Mouse (Mus musculus): ENCODE measurements at regions not wholly inside any gene's neighbourhood (a gene's known extent, or its start where the extent isn't known, plus 50 kb on each side); places are given as distances from the start of the nearest gene placed in this dataset.

DNA sequence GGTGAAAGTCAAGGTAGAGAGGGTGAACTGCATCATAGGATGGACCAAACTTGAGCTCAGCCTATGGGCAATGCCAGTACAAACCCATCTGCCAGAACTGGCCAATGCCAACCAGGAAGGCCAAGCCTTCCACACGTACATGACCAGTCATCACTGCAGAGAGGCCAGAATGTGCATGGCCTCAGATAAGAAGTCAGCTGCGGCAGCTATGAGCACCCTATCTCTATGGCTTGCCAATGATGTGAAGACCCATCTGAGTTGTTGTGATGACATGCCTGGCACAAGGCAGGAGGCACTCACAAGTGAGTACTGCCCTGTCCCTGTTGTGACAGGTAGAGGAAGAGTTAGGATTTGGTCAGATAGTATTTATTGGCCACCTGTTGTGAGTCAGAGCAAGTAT, 72.7 kb upstream of the Rreb1 start:
- no peak for DNase-seq (ENCODE audit: low spot score)

DNA sequence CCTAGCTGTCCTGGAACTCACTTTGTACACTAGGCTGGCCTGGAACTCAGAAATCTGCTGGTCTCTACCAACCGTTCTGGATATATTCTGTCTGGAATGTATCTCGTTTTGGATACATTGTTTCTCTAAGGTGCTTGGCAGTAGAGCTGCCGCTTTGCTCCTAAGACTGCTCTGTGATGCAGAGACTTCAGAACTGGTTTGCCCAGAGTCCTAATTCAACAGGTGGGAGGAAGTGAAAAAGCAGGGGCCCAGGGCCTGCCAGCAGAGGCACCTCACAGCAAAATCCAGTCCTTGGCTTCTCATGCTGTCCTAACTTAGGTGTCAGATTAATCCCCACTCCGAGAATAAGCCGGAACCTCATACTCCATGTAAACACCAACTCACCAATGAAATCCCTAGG, 67.3 kb upstream of the Rreb1 start:
- no peak for DNase-seq (ENCODE audit: low spot score)

DNA sequence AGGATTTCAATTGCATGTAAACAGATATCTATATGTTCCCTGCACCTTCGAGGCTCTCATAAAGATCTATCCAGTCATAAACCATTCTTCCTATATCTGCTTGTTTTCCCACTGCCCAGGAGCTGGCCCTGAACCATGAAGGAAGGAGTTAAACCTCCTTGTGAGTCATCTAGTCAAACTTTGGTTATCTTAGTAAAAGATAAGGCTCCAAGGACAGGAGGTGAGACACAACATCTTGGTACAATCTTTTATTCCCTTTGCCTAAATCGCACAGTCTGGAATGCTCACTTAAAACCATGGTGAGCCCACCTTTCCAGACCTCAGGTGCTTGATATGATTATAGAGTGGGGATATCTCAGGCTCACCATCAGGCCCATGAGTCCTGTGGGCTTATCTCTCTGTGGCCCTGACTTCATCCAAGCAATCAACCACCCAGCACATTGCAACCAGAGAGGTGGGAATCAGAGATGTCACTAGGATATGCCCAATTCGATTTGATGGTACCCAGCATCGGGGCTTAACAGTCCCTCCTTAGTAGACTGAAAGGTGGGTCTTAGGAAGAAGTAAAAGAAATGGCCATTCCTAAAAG, 65.2 kb upstream of the Rreb1 start:
- DNase-seq (ENCODE audit: low spot score) = no peak

DNA sequence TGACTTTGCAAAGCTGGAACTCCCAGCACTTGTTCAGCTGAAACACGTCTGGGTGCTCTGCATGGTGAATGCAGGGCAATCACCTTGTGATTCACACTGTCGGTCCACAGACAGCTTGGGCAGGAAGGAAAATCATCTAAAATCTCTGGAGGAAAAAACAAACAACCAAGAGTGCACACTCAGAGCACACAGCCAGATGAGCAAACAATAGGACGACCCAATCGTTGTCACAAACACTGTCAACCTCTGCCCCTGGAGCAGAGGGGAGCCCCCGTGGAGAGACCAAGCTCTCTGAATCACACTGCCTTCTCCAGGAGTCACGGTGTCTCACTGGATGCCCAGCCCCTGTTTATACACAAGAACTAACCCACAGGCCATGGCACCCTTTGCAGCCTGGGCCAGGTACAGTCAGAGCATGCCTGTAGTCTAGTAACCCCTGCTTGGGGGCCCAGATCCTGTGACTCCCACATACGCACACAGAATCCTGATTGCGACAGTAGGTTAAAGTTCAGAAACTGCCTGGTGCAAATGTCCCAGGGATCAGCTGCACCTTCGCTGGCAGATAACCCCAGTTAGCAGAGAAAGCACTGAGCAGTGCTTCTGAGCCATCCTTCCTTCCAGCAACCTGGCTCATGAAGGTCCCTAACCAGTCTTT, 63.0 kb upstream of the Rreb1 start:
- no peak for DNase-seq (ENCODE audit: low spot score)

DNA sequence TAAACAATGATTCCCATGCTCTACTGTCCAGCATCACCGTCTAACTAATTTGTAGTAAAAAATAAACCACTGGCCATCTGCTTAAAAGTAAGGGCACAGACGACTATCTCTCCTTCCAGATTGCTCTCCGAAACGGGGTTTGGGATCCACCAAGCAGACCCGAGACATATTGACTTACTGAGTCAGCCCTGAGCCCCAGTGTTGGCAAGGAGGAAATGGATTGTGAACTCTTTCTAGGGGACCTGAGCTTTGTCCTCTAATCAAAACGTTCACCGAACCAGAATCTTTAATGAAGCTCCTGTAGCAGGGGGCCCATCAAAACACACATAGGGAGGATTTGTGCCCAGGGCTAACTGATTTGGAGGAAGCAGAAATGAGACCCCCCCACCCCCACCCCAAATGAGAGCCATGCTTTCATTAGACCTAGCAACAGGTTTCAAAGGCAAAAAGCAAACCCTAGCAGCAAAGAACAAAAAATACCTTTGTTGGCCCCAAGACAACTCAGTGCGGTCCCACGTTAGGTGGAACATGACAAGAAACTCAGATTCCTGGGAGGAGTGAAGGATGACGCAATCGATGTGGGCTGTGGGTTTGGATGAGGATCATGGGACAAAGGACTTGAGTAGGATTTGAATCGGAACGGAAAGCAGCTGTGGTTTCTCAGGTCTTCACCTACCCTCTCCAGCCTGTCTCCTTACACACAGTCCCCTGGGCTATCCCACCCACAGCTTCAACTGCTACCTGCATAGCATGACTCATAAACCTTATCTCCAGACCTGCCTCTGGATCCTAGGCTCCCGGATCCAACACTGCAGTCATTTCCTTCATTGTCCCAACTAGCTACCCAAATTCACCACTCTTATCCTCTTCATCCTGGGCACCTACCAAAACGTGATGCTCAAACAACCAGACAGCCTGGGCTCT, 62.2 kb upstream of the Rreb1 start:
- no peak for DNase-seq (ENCODE audit: low spot score)

DNA sequence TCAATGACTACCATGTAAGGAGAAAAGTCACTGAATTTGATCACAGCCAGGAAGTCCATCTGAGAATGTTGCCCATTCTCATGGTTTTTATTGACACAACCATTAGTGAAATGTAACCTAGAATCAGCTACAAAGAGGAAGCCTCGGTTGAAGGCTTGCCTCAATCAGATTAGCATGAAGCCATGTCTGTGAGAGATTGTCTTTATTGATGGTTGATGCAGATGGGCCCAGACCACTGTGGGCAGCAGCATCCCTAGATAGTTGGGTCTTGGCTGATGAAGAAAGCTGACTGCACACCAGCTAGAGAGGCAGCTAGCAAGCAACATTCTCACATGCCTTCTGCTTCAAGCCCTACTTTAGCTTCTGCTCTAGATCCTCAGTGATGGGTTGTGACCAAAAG, 60.4 kb upstream of the Rreb1 start:
- DNase-seq (ENCODE audit: low spot score) = no peak

DNA sequence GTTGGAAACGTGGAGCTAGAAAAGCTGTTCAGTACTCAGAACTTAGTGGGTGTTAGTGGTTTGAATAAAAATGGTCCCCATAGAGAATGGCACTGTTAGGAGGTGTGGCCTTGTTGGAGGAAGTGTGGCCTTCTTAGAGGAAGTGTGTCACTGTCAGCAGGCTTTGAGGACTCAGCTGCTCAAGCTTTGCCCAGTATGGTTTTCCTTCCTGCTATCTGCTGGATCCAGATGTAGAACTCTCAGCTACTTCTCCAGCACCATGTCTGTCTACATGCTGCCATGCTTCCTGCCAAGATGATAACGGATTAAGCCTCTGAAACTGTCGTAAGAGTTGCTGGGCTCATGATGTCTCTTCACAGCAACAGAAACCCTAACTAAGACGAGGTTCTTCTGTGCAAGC, 59.8 kb upstream of the Rreb1 start:
- DNase-seq (ENCODE audit: low spot score) = no peak

All from ovary, adult 18-20 months (tissue).